Mouse (Mus musculus) spleen, postnatal 36 days (tissue): Measurements from ENCODE around the gene Olfr1018.

Source experiments
- DNase-seq, 2 experiments: peaks; one replicate each; pipeline ENCODE4 v3.0.0; 2022; ENCODE audit warnings: low spot score in 2 of 2, mixed read lengths in 1 of 2

Gene Olfr1018

GRCm38 (mm10) chr2:85818179-85818578 lies at the start of gene Olfr1018:
Gene Olfr1018 (plus strand): TSS chr2:85818479.
- no peak for DNase-seq

- no peak for DNase-seq
Observed at GRCm38 (mm10) chr2:85772413-85772812, 45.9 kb upstream of the Olfr1018 start, which contains the start of gene Olfr1014. Gene Olfr1014 (plus strand): TSS chr2:85772713.

GRCm38 (mm10) chr2:85781717-85782116 lies 36.6 kb upstream of the Olfr1018 start, which contains the start of gene Olfr1015:
Gene Olfr1015 (plus strand): TSS chr2:85782017.
- no peak for DNase-seq

GRCm38 (mm10) chr2:85792331-85792730 lies 25.9 kb upstream of the Olfr1018 start:
- DNase-seq: no peak

- no peak for DNase-seq
Observed at GRCm38 (mm10) chr2:85802444-85802843, 15.8 kb upstream of the Olfr1018 start, which contains the start of gene Olfr1016. Gene Olfr1016 (minus strand): TSS chr2:85802544.

- no peak for DNase-seq
Observed at GRCm38 (mm10) chr2:85804501-85804900, 13.8 kb upstream of the Olfr1018 start.

GRCm38 (mm10) chr2:85845383-85845782 lies 27.1 kb downstream of the Olfr1018 start, which contains the start of gene Olfr1019:
Gene Olfr1019 (minus strand): TSS chr2:85845483.
- no peak for DNase-seq

GRCm38 (mm10) chr2:85846730-85847129 lies 28.5 kb downstream of the Olfr1018 start, which contains the start of gene Olfr1020:
Gene Olfr1020 (plus strand): TSS chr2:85847030.
- DNase-seq: no peak

- no peak for DNase-seq
Observed at GRCm38 (mm10) chr2:85868294-85868693, 50.0 kb downstream of the Olfr1018 start, which contains the start of gene Olfr1022. Gene Olfr1022 (plus strand): TSS chr2:85868594.
